Mouse (Mus musculus): Measurements from ENCODE around the gene Bola1. TPM values are rescaled to one million over a fixed set of nuclear protein-coding genes. Genes with fewer than 3 reads are reported as not detected.

Bola1 gene
- total and polyA plus RNA-seq, 3 experiments = 115 to 124 TPM; not detected in 1

DNA sequence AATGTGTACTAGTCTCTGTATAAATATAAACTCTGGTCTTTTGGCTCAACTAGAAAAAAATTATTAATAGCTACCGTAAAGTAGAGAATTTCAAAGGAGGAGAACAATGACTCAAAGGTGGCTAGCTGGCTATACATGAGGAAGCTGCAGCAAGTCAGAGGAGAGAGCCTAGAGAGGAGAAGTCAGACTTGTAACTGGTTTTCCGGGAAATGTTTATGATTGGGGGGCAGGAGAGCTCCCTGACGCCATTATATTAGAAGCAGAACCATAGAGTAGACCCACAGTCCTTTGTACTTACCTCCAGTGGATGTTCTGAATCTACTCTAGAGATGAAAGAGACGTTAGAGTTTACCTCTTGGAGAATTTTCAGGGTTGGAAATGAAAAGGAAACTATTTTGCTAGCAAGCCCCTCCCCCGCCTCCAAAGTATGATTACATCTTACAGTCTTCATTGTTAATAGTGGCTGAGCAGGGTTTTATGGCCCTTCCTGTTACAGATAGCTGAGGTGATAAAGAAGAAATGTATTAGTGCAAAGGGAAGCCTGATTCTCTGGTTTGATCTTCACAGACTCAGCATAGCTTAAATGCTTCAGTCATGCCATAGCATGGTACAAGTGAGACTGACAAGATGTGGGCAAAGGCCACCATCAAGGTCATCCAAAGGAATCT, 36.6 kb upstream of the Bola1 start:
- Histone ChIP-seq H3K27me3 (ENCODE audit: control insufficient read depth in 1 of 2, insufficient read depth in 2 of 2, low read length in 2 of 2) (no peaks in the 10 kb centered on the region), H3K36me3 (ENCODE audit: control insufficient read depth in 1 of 2, insufficient read depth in 2 of 2, low read length in 2 of 2) (peaks cover 0 to 50% of the 10 kb centered on the region in 2 experiments; a peak in 2 of 4 replicates), H3K4me1 (ENCODE audit: control insufficient read depth in 1 of 2, insufficient read depth in 2 of 2, low read length in 2 of 2) (peaks cover 28 to 57% of the 10 kb centered on the region in 2 experiments), H3K9me3 (replicated peaks; ENCODE audit: insufficient read depth, low read length) (no peaks in the 10 kb centered on the region), H3K79me2 (ENCODE audit: control insufficient read depth, insufficient read depth, low read length, poor library complexity) (no peaks in the 10 kb centered on the region), H3K27ac (ENCODE audit: control insufficient read depth, low read depth, low read length) (peak overlapping the region; percentile 58), H3K4me3 (ENCODE audit: control insufficient read depth in 1 of 2, insufficient read depth in 1 of 2, low read depth in 2 of 2, low read length in 2 of 2) (peak overlapping the region; percentile 11 to 44; a peak in 3 of 4 replicates), H3K9ac (ENCODE audit: control insufficient read depth, low read depth, low read length, poor library complexity, severe bottlenecking) (peak overlapping the region; percentile 54)
- no peak for TF ChIP-seq TAL1 (IDR thresholded peaks at IDR 0.05; ENCODE audit: low read length)
- TF ChIP-seq POLR2AphosphoS5 (IDR thresholded peaks at IDR 0.05; ENCODE audit: borderline replicate concordance, low read depth, low read length) = no peak
- TF ChIP-seq ETS1 (IDR thresholded peaks at IDR 0.05; ENCODE audit: low read depth, low read length) = no peak
- TF ChIP-seq RCOR1 (IDR thresholded peaks at IDR 0.05; ENCODE audit: low read depth, low read length) = no peak
- no peak for TF ChIP-seq MYB (IDR thresholded peaks at IDR 0.05; ENCODE audit: low read depth, low read length)
- peak; percentile 66 for DNase-seq (ENCODE audit: low read depth, low spot score)

DNA sequence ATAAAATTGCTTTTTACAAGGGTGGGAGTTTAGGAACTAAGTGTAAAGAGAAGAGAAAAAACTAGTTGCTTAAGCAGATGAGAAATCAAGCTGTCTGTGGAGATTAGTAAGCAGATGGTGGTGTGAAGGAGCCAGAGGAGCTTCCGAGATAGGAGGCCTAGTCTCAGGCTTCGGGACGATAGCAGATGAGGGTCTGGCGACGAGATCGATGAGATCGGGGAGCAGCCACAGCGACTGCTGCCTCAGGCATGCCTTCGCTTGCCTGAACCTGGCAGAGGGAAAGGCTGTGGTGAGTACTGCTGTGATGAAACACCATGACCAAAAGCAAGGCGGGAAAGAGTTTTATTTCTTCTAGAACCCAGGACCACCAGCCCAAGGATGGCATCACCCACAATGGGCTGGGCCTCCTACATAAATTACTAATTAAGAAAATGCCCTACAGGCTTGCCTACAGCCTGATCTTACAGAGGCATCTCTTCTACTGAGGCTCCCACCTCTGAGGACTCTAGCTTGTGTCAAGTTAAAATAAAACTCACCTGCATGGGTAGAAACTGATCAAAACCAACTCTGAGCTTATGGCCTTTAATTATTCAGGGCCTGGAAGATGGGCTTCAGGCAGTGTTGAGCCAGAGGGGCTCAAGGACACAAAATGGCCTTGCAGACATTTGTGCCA, 35.3 kb upstream of the Bola1 start:
- Histone ChIP-seq H3K9ac (ENCODE audit: control insufficient read depth, low read depth, low read length, poor library complexity, severe bottlenecking) (peak overlapping the region; percentile 57), H3K79me2 (ENCODE audit: control insufficient read depth, insufficient read depth, low read length, poor library complexity) (no peaks in the 10 kb centered on the region), H3K9me3 (replicated peaks; ENCODE audit: insufficient read depth, low read length) (no peaks in the 10 kb centered on the region), H3K36me3 (ENCODE audit: control insufficient read depth in 1 of 2, insufficient read depth in 2 of 2, low read length in 2 of 2) (peaks cover 0 to 54% of the 10 kb centered on the region in 2 experiments; a peak in 2 of 4 replicates), H3K27ac (ENCODE audit: control insufficient read depth, low read depth, low read length) (peak overlapping the region; percentile 65), H3K4me3 (ENCODE audit: control insufficient read depth in 1 of 2, insufficient read depth in 1 of 2, low read depth in 2 of 2, low read length in 2 of 2) (peak overlapping the region; percentile 24 to 38), H3K27me3 (ENCODE audit: control insufficient read depth in 1 of 2, insufficient read depth in 2 of 2, low read length in 2 of 2) (no peaks in the 10 kb centered on the region), H3K4me1 (ENCODE audit: control insufficient read depth in 1 of 2, insufficient read depth in 2 of 2, low read length in 2 of 2) (peaks cover 28 to 56% of the 10 kb centered on the region in 2 experiments)
- peak; percentile 97 for DNase-seq (ENCODE audit: low read depth, low spot score)
- TF ChIP-seq TAL1 (IDR thresholded peaks at IDR 0.05; ENCODE audit: low read length) = peak; percentile 95
- no peak for TF ChIP-seq MAX (IDR thresholded peaks at IDR 0.05; ENCODE audit: low read length)

DNA sequence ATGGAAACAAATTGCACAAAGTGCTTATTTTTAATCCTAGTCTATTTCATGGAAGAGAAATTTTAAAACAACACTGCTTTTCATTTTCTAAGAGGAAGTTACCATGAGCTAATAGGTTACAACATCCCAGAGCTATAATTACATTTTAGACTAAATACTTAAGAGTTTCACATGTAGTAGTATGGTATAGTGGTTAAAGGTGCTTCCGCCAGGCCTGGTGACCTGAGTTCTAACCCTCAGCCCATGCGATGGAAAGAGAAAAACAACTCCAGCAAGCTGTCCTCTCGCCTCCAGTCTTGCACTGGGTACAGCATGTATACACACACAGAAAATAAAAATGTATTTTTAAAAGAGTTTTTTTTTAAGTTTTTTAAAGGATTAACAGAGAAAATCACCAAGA, 32.3 kb upstream of the Bola1 start:
- Histone ChIP-seq H3K36me3 (ENCODE audit: control insufficient read depth in 1 of 2, insufficient read depth in 2 of 2, low read length in 2 of 2) (peaks cover 0 to 56% of the 10 kb centered on the region in 2 experiments; a peak in 2 of 4 replicates), H3K79me2 (ENCODE audit: control insufficient read depth, insufficient read depth, low read length, poor library complexity) (no peaks in the 10 kb centered on the region), H3K9me3 (replicated peaks; ENCODE audit: insufficient read depth, low read length) (no peaks in the 10 kb centered on the region), H3K9ac (ENCODE audit: control insufficient read depth, low read depth, low read length, poor library complexity, severe bottlenecking) (no peak overlapping the region), H3K4me1 (ENCODE audit: control insufficient read depth in 1 of 2, insufficient read depth in 2 of 2, low read length in 2 of 2) (peaks cover 23 to 40% of the 10 kb centered on the region in 2 experiments), H3K4me3 (ENCODE audit: control insufficient read depth in 1 of 2, insufficient read depth in 1 of 2, low read depth in 2 of 2, low read length in 2 of 2) (no peak overlapping the region), H3K27me3 (ENCODE audit: control insufficient read depth in 1 of 2, insufficient read depth in 2 of 2, low read length in 2 of 2) (no peaks in the 10 kb centered on the region), H3K27ac (ENCODE audit: control insufficient read depth, low read depth, low read length) (no peak overlapping the region)
- TF ChIP-seq MYB (IDR thresholded peaks at IDR 0.05; ENCODE audit: low read depth, low read length) (no peak), UBTF (IDR thresholded peaks at IDR 0.05; ENCODE audit: borderline replicate concordance, insufficient read depth, low read depth, low read length) (no peak), RAD21 (IDR thresholded peaks at IDR 0.05; ENCODE audit: low read depth, low read length) (no peak), CHD1 (IDR thresholded peaks at IDR 0.05; ENCODE audit: low read depth, low read length) (no peak), POLR2AphosphoS5 (IDR thresholded peaks at IDR 0.05; ENCODE audit: borderline replicate concordance, low read depth, low read length) (no peak), TAL1 (IDR thresholded peaks at IDR 0.05; ENCODE audit: low read length) (no peak), RCOR1 (IDR thresholded peaks at IDR 0.05; ENCODE audit: low read depth, low read length) (no peak), GABPA (IDR thresholded peaks at IDR 0.05; ENCODE audit: low read depth, low read length) (no peak), USF2 (IDR thresholded peaks at IDR 0.05; ENCODE audit: borderline replicate concordance in 1 of 2, insufficient read depth in 1 of 2, low read depth in 1 of 2, low read length in 2 of 2) (no peak), USF1 (IDR thresholded peaks at IDR 0.05; ENCODE audit: low read depth, low read length) (no peak)
- DNase-seq (ENCODE audit: low read depth, low spot score) = no peak
